Mouse (Mus musculus): ENCODE data around the gene Fmo5. TPM values are rescaled to one million over a fixed set of nuclear protein-coding genes. Genes with fewer than 3 reads are reported as not detected.

Fmo5 gene
- polyA plus RNA-seq, 1 experiment, result 1.3 TPM

- H3K36me3 ChIP-seq (ENCODE audit: control insufficient read depth, insufficient read depth, low read length, poor library complexity, severe bottlenecking), result no peaks in the 10 kb centered on the region
- no peaks in the 10 kb centered on the region for H3K27me3 ChIP-seq (ENCODE audit: control insufficient read depth, insufficient read depth, low read length, poor library complexity, severe bottlenecking)
- no peak overlapping the region for H3K4me3 ChIP-seq (ENCODE audit: low read depth, low read length)
- TF ChIP-seq POLR2A (IDR thresholded peaks at IDR 0.05; ENCODE audit: insufficient read depth, low read length) (no peak), EP300 (IDR thresholded peaks at IDR 0.05; ENCODE audit: insufficient read depth, low read depth, low read length) (no peak), CTCF (IDR thresholded peaks at IDR 0.05; ENCODE audit: low read depth, low read length) (no peak)
- no peak overlapping the region for H3K9ac ChIP-seq (ENCODE audit: low read depth, poor library complexity, severe bottlenecking)
- no peaks in the 10 kb centered on the region for H3K4me1 ChIP-seq (ENCODE audit: control insufficient read depth, insufficient read depth, low read length)
- no peak overlapping the region for H3K27ac ChIP-seq (ENCODE audit: insufficient read depth, low read length)
- H3K9me3 ChIP-seq (replicated peaks; ENCODE audit: control insufficient read depth, insufficient read depth, low read length, poor library complexity, severe bottlenecking), result no peaks in the 10 kb centered on the region
Observed at GRCm38 (mm10) chr3:97678416-97678815, 49.8 kb downstream of the Fmo5 start.

DNA sequence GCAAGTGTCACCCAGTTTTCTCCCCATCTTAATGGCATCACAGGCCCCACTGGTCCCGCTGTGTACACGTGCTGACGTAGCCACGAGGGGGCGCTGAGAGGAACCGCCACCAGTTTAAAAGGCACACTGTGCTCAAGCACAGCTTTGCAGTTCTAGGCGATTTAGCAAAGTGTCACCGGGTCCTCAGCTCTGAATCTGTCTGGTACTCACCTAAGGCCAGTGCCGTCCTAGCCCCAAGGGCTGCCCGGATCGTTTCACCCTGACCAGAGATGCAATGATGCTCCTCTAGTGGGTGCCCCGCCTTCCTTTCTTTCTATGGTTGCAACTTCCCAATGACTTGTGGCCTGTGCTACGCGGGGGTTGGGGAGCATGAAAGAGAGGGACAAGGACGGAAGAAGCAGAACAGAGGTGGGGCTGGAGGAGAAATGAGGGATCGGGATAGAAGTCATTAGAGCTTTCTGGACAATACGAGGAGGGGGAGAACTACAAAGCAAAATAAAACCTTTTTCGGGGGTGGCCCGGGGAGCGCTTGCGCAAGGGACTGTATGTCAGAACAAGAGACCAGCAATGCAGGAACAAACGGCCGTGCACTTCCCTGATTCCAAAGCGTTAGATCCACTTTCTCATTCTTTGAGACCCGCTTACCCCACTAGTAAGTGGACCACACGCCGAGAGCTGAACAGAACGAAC lies 52.2 kb downstream of the Fmo5 start:
- peak overlapping the region; percentile 53 for H3K4me3 ChIP-seq (ENCODE audit: low read depth, low read length)
- TF ChIP-seq POLR2A (IDR thresholded peaks at IDR 0.05; ENCODE audit: insufficient read depth, low read length), result no peak
- TF ChIP-seq CTCF (IDR thresholded peaks at IDR 0.05; ENCODE audit: low read depth, low read length), result peak; percentile 89
- TF ChIP-seq EP300 (IDR thresholded peaks at IDR 0.05; ENCODE audit: insufficient read depth, low read depth, low read length), result no peak
- H3K36me3 ChIP-seq (ENCODE audit: control insufficient read depth, insufficient read depth, low read length, poor library complexity, severe bottlenecking), result no peaks in the 10 kb centered on the region
- no peaks in the 10 kb centered on the region for H3K4me1 ChIP-seq (ENCODE audit: control insufficient read depth, insufficient read depth, low read length)
- no peaks in the 10 kb centered on the region for H3K27me3 ChIP-seq (ENCODE audit: control insufficient read depth, insufficient read depth, low read length, poor library complexity, severe bottlenecking)
- H3K27ac ChIP-seq (ENCODE audit: insufficient read depth, low read length), result no peak overlapping the region
- H3K9ac ChIP-seq (ENCODE audit: low read depth, poor library complexity, severe bottlenecking), result no peak overlapping the region
- H3K9me3 ChIP-seq (replicated peaks; ENCODE audit: control insufficient read depth, insufficient read depth, low read length, poor library complexity, severe bottlenecking), result no peaks in the 10 kb centered on the region

DNA sequence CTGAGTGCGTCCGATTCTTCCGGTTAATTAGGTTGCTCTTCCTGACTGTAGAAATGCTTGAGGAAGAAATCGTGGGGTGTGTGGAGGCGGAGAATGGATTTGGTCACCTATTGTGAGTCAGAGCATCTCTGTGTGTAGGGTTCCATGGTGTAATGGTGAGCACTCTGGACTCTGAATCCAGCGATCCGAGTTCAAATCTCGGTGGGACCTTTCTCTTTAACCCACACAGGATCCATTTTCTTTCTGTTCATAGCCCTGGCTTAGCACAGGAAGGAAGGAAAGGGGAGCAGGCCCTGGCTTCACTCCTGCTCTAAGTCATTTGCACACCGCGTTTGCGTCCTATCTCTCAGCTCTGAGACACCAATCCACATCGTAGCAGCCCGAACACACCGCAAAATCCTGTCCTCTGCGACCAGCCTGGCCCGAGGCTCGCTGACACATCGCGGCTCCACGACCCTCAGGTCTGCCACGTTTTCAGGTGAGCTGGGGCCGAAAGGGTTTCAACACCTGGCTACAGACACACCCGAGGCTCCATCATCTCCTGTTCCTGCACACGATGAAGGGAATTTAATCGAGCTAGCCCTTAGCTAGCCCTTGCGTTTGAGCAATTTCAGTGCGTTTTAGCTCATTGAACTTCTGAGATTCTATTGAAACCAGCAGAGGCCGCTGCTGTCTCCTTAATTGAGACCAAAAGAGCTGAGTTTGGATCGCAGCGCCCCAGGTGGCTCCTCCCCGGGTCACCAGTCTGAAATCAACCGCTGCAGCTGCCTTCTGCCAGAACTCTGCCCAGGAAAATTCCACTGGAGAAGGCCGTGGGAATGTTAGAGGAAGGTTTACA lies 52.9 kb downstream of the Fmo5 start:
- Histone ChIP-seq H3K9me3 (replicated peaks; ENCODE audit: control insufficient read depth, insufficient read depth, low read length, poor library complexity, severe bottlenecking) (no peaks in the 10 kb centered on the region), H3K4me3 (ENCODE audit: low read depth, low read length) (peak overlapping the region; percentile 53), H3K4me1 (ENCODE audit: control insufficient read depth, insufficient read depth, low read length) (no peaks in the 10 kb centered on the region), H3K27me3 (ENCODE audit: control insufficient read depth, insufficient read depth, low read length, poor library complexity, severe bottlenecking) (no peaks in the 10 kb centered on the region), H3K27ac (ENCODE audit: insufficient read depth, low read length) (no peak overlapping the region), H3K9ac (ENCODE audit: low read depth, poor library complexity, severe bottlenecking) (peak overlapping the region; percentile 6), H3K36me3 (ENCODE audit: control insufficient read depth, insufficient read depth, low read length, poor library complexity, severe bottlenecking) (no peaks in the 10 kb centered on the region)
- peak; percentile 51 for TF ChIP-seq CTCF (IDR thresholded peaks at IDR 0.05; ENCODE audit: low read depth, low read length)
- no peak for TF ChIP-seq EP300 (IDR thresholded peaks at IDR 0.05; ENCODE audit: insufficient read depth, low read depth, low read length)

- Histone ChIP-seq H3K27me3 (ENCODE audit: control insufficient read depth, insufficient read depth, low read length, poor library complexity, severe bottlenecking) (no peaks in the 10 kb centered on the region), H3K4me1 (ENCODE audit: control insufficient read depth, insufficient read depth, low read length) (no peaks in the 10 kb centered on the region), H3K9ac (ENCODE audit: low read depth, poor library complexity, severe bottlenecking) (peak overlapping the region; percentile 6), H3K36me3 (ENCODE audit: control insufficient read depth, insufficient read depth, low read length, poor library complexity, severe bottlenecking) (no peaks in the 10 kb centered on the region), H3K4me3 (ENCODE audit: low read depth, low read length) (peak overlapping the region; percentile 46; the same call in 1 of the 2 replicates), H3K27ac (ENCODE audit: insufficient read depth, low read length) (no peak overlapping the region), H3K9me3 (replicated peaks; ENCODE audit: control insufficient read depth, insufficient read depth, low read length, poor library complexity, severe bottlenecking) (no peaks in the 10 kb centered on the region)
- TF ChIP-seq POLR2A (IDR thresholded peaks at IDR 0.05; ENCODE audit: insufficient read depth, low read length) (no peak), CTCF (IDR thresholded peaks at IDR 0.05; ENCODE audit: low read depth, low read length) (no peak), EP300 (IDR thresholded peaks at IDR 0.05; ENCODE audit: insufficient read depth, low read depth, low read length) (no peak)
Observed at GRCm38 (mm10) chr3:97682159-97682502, 53.5 kb downstream of the Fmo5 start.

- H3K9me3 ChIP-seq (replicated peaks; ENCODE audit: control insufficient read depth, insufficient read depth, low read length, poor library complexity, severe bottlenecking), result no peaks in the 10 kb centered on the region
- peak overlapping the region; percentile 46; the same call in 1 of the 2 replicates for H3K4me3 ChIP-seq (ENCODE audit: low read depth, low read length)
- no peaks in the 10 kb centered on the region for H3K27me3 ChIP-seq (ENCODE audit: control insufficient read depth, insufficient read depth, low read length, poor library complexity, severe bottlenecking)
- no peaks in the 10 kb centered on the region for H3K36me3 ChIP-seq (ENCODE audit: control insufficient read depth, insufficient read depth, low read length, poor library complexity, severe bottlenecking)
- no peaks in the 10 kb centered on the region for H3K4me1 ChIP-seq (ENCODE audit: control insufficient read depth, insufficient read depth, low read length)
- peak overlapping the region; percentile 6 for H3K9ac ChIP-seq (ENCODE audit: low read depth, poor library complexity, severe bottlenecking)
- no peak overlapping the region for H3K27ac ChIP-seq (ENCODE audit: insufficient read depth, low read length)
- TF ChIP-seq EP300 (IDR thresholded peaks at IDR 0.05; ENCODE audit: insufficient read depth, low read depth, low read length), result no peak
- no peak for TF ChIP-seq POLR2A (IDR thresholded peaks at IDR 0.05; ENCODE audit: insufficient read depth, low read length)
- TF ChIP-seq CTCF (IDR thresholded peaks at IDR 0.05; ENCODE audit: low read depth, low read length), result no peak
Observed at GRCm38 (mm10) chr3:97682576-97682975, 54.0 kb downstream of the Fmo5 start.
